Mouse (Mus musculus) thymus, postnatal 4 days (tissue): ENCODE results near the gene Radil.

ENCODE experiments used
- DNase-seq: peaks from one replicate; pipeline ENCODE4 v3.0.0; 2021

Gene Radil

GRCm38 (mm10) chr5:142443994-142444393 lies 106.9 kb downstream of the Radil start:
- DNase-seq: no peak

GRCm38 (mm10) chr5:142443514-142443913 lies 107.4 kb downstream of the Radil start:
- DNase-seq: no peak

GRCm38 (mm10) chr5:142442045-142442440 lies 108.9 kb downstream of the Radil start:
- peak; percentile 33 for DNase-seq

GRCm38 (mm10) chr5:142441332-142442044 lies 109.4 kb downstream of the Radil start:
- DNase-seq: peak; percentile 58

- DNase-seq: peak; percentile 87
Measured at GRCm38 (mm10) chr5:142440451-142441147, 110.3 kb downstream of the Radil start.

- DNase-seq: peak; percentile 64
Measured at GRCm38 (mm10) chr5:142439911-142440432, 110.9 kb downstream of the Radil start.

- no peak for DNase-seq
Measured at GRCm38 (mm10) chr5:142438380-142438938, 112.4 kb downstream of the Radil start.

- peak; percentile 53 for DNase-seq
Measured at GRCm38 (mm10) chr5:142435736-142436135, 115.2 kb downstream of the Radil start.
